ENCODE assay signal across 27 mouse cellular contexts in genomic region chr13:53081846-53082245, GRCm38 (mm10).
"Had no signal": no experiment of that assay in that cellular context is flagged by ENCODE, and none has a peak within 500 bp of the region (broad histone marks: within the 10 kb centered on the region; RNA-seq: fewer than 3 reads in every experiment).

No protein-coding gene starts in this region.

- H3K9me3 ChIP-seq: heart, embryonic 10.5 days; heart, embryonic 12.5 days; hindbrain, embryonic 10.5 days; hindbrain, embryonic 12.5 days; limb, embryonic 13.5 days; limb, embryonic 15.5 days; liver, embryonic 12.5 days had no signal

- H3K27ac ChIP-seq: gastrocnemius, adult 2 months; heart, embryonic 10.5 days; hindbrain, embryonic 10.5 days; hindbrain, embryonic 12.5 days; hindbrain, embryonic 14.5 days; kidney, postnatal 0 days; limb, embryonic 13.5 days; limb, embryonic 15.5 days; liver, embryonic 12.5 days; liver, embryonic 14.5 days had no signal

- H3K4me3 ChIP-seq: gastrocnemius, adult 2 months; heart, embryonic 10.5 days; heart, embryonic 12.5 days; hindbrain, embryonic 10.5 days; hindbrain, embryonic 12.5 days; limb, embryonic 13.5 days; limb, embryonic 15.5 days; liver, embryonic 12.5 days had no signal

- ATAC-seq: hindbrain, embryonic 16.5 days; inflammation-experienced regulatory T-cells, adult 6 months; intestine, embryonic 16.5 days; liver, embryonic 12.5 days had no signal

- H3K9ac ChIP-seq: heart, embryonic 12.5 days; hindbrain, embryonic 12.5 days; hindbrain, embryonic 14.5 days; limb, embryonic 13.5 days; limb, embryonic 15.5 days; liver, embryonic 12.5 days; liver, embryonic 14.5 days had no signal

- DNase-seq: gastrocnemius, adult 2 months; gastrocnemius, postnatal 10 days; gastrocnemius, postnatal 25 days; heart, adult 18-20 months; heart, postnatal 10 days; heart, postnatal 4 days; kidney, adult 18-20 months; kidney, adult 8-10 months; kidney, postnatal 14 days; kidney, postnatal 36 days; layer of hippocampus, adult 9-11 months; layer of hippocampus, postnatal 36 days; left cerebral cortex, postnatal 4 days; lung, adult 18-20 months had no signal

- H3K36me3 ChIP-seq: heart, embryonic 10.5 days; heart, embryonic 12.5 days; hindbrain, embryonic 10.5 days; hindbrain, embryonic 12.5 days; limb, embryonic 13.5 days; limb, embryonic 15.5 days; liver, embryonic 12.5 days had no signal

- H3K4me1 ChIP-seq: heart, embryonic 10.5 days; heart, embryonic 12.5 days; limb, embryonic 13.5 days; limb, embryonic 15.5 days; liver, embryonic 12.5 days had no signal

- H3K4me2 ChIP-seq: heart, embryonic 12.5 days; hindbrain, embryonic 12.5 days; hindbrain, embryonic 14.5 days; limb, embryonic 13.5 days; limb, embryonic 15.5 days; liver, embryonic 12.5 days had no signal

- H3K27me3 ChIP-seq: heart, embryonic 12.5 days; hindbrain, embryonic 12.5 days; limb, embryonic 13.5 days; limb, embryonic 15.5 days; liver, embryonic 12.5 days had no signal
